Mouse (Mus musculus): ENCODE measurements at regions not wholly inside any gene's neighbourhood (a gene's known extent, or its start where the extent isn't known, plus 50 kb on each side); places are given as distances from the start of the nearest gene placed in this dataset.

DNA sequence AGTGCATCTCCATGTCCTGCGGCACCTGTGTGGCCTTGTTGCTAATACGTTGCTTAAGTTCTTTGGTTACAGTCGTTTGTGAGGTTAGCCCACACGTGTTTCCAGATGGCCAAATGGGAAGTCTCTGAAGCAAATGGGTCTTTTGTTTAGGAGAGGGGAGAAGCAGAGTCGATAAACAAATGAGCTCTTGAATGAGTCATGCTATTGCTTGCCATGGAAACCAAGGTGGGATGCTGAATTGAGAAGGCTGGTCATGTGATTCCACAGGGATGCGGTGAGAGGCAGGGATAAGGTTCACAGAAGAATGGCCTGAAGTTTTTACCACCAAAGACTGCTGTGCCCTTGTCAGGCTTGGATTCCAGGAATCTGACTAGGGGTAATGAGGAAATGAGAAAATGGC, 214.8 kb upstream of the Elac2 start:
- no peak overlapping the region for H3K9ac ChIP-seq
- 21% methylated on average over 6 of the region's 6 CpGs for WGBS
- H3K4me3 ChIP-seq (ENCODE audit: low read depth, low read length), result no peak overlapping the region
- no peaks in the 10 kb centered on the region for H3K9me3 ChIP-seq (ENCODE audit: low read length)
- H3K4me2 ChIP-seq (ENCODE audit: low read depth), result no peak overlapping the region
- no peak for ATAC-seq
- no peaks in the 10 kb centered on the region for H3K27me3 ChIP-seq (ENCODE audit: insufficient read depth, low read length)
- no peaks in the 10 kb centered on the region for H3K36me3 ChIP-seq (ENCODE audit: insufficient read depth)
- 0 out of 2 replicates have a peak, but pooled peaks cover 5% of the 10 kb centered on the region for H3K4me1 ChIP-seq (ENCODE audit: insufficient read depth)
- no peak for DNase-seq
- TF ChIP-seq CTCF (IDR thresholded peaks at IDR 0.05; ENCODE audit: low read depth), result no peak
- no peak overlapping the region for H3K27ac ChIP-seq (ENCODE audit: low read depth, low read length)

DNA sequence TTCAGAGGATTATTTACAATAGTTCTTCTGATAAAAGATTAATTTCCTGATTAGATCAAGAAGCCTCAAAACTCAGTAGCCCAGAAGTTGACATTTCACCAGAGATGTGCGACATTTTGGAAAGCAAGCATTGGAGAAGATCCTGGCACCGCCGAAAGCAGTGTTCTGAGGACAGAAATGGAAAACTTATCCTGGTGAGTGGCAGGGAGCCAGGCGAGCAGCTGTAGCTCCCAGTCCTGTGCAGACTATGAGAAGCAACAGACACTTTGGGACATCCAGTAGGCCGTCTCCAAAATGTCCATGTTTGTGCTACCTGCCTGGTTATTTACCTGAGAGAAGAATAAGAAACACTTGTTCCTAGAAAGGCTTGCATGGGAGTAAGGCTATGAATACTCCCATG, 202.1 kb upstream of the Elac2 start:
- Histone ChIP-seq H3K9ac (no peak overlapping the region), H3K27me3 (ENCODE audit: insufficient read depth, low read length) (no peaks in the 10 kb centered on the region), H3K4me2 (ENCODE audit: low read depth) (no peak overlapping the region), H3K4me3 (ENCODE audit: low read depth, low read length) (no peak overlapping the region), H3K4me1 (ENCODE audit: insufficient read depth) (no peaks in the 10 kb centered on the region), H3K36me3 (ENCODE audit: insufficient read depth) (no peaks in the 10 kb centered on the region), H3K9me3 (ENCODE audit: low read length) (no peaks in the 10 kb centered on the region), H3K27ac (ENCODE audit: low read depth, low read length) (no peak overlapping the region)
- no peak for ATAC-seq
- no peak for DNase-seq
- 78% methylated on average over 5 of the region's 5 CpGs for WGBS
- no peak for TF ChIP-seq CTCF (IDR thresholded peaks at IDR 0.05; ENCODE audit: low read depth)

DNA sequence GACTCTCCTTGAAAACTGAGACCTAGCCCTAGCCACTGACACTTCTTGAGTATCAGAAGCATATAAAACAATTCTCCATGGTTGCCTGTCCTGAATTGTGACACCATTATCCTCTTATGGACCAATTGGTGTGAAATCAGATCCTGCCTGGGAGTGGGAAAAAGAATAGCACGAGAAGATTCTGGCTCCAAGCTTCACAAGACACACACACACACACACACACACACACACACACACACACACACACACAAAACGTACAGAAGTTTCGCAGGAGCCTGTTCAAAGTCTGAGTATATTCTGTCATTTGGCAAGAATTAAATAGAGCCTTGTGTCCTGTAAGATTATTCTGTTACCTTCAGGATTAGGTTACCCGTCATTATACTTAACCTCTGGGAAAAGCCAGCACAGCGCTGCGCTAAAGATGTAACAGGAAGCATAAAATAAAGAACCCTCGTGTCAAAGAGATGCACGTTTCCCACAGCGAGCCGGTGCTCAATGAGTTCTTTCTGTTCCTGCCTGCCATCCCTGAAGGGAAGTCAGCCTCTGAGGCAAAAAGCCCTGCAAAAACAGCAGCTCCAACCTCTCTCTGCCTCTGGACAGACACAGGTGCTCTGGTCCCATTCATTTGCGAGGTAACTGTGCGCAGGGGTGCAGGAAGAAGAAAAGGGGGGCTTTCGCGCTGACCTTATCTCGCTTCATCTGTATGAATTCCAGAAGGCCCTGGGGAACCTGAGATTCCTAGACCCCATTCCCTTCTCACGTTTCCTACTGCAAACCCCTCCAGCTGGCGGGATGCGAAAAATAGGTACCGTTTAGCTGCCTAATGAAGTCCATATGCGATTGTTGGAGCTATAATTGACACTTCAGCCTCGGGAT, 178.4 kb upstream of the Elac2 start:
- no peak for TF ChIP-seq CTCF (IDR thresholded peaks at IDR 0.05; ENCODE audit: low read depth)
- ATAC-seq (no peak), DNase-seq (no peak)
- H3K27ac ChIP-seq (ENCODE audit: low read depth, low read length), result no peak overlapping the region
- H3K27me3 ChIP-seq (ENCODE audit: insufficient read depth, low read length), result no peaks in the 10 kb centered on the region; the same call in 1 of the 2 replicates
- H3K9ac ChIP-seq, result no peak overlapping the region
- no peaks in the 10 kb centered on the region for H3K36me3 ChIP-seq (ENCODE audit: insufficient read depth)
- no peak overlapping the region for H3K4me3 ChIP-seq (ENCODE audit: low read depth, low read length)
- WGBS, result 55% methylated on average over 21 of the region's 21 CpGs
- no peaks in the 10 kb centered on the region for H3K4me1 ChIP-seq (ENCODE audit: insufficient read depth)
- H3K4me2 ChIP-seq (ENCODE audit: low read depth), result no peak overlapping the region
- no peaks in the 10 kb centered on the region for H3K9me3 ChIP-seq (ENCODE audit: low read length)

DNA sequence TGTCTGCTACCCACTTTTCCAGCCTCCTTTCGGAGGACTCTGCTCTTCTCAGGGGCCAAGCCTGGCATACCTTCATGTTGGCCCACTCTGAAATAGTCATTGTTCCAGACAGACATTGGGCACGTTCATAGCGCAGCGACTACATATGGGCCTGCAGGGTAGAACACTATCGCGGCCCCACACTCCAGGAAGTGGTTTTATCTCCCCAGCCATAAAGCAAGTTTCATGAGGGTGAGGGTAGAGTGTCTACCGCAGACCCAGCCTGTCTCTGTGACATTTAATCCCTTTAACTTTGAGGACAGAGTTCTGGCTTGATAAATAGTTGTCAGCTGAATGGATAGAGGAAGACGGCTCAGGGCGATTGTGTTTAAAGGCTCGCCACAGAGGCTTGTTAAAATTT, 177.5 kb upstream of the Elac2 start:
- no peak overlapping the region for H3K4me2 ChIP-seq (ENCODE audit: low read depth)
- no peaks in the 10 kb centered on the region for H3K4me1 ChIP-seq (ENCODE audit: insufficient read depth)
- H3K4me3 ChIP-seq (ENCODE audit: low read depth, low read length), result no peak overlapping the region
- no peaks in the 10 kb centered on the region for H3K36me3 ChIP-seq (ENCODE audit: insufficient read depth)
- WGBS, result 62% methylated on average over 10 of the region's 10 CpGs
- DNase-seq (no peak), ATAC-seq (no peak)
- H3K27ac ChIP-seq (ENCODE audit: low read depth, low read length), result no peak overlapping the region
- no peak for TF ChIP-seq CTCF (IDR thresholded peaks at IDR 0.05; ENCODE audit: low read depth)
- H3K9me3 ChIP-seq (ENCODE audit: low read length), result no peaks in the 10 kb centered on the region
- no peak overlapping the region for H3K9ac ChIP-seq
- H3K27me3 ChIP-seq (ENCODE audit: insufficient read depth, low read length), result no peaks in the 10 kb centered on the region; the same call in 1 of the 2 replicates

DNA sequence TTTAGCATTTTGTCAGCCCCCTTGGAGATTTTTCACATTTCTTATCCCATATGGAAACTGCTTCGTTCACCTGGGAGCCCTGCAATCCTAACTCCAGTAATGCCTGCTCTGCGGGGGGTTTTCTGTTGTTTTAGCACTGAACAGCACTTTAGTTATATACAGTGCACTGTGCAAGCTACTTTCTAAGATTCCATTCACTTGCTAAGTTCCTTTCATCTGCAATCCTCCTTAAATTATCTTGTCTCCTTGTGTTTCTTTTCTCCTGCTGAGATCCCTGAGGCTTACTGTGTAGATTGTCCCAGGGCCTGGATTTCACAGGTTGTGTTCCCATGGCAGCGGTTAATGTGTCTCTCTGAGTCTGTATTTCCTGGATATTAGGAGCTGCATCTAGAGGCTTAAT, 173.3 kb upstream of the Elac2 start:
- no peaks in the 10 kb centered on the region for H3K36me3 ChIP-seq (ENCODE audit: insufficient read depth)
- H3K9me3 ChIP-seq (ENCODE audit: low read length), result no peaks in the 10 kb centered on the region
- no peaks in the 10 kb centered on the region for H3K4me1 ChIP-seq (ENCODE audit: insufficient read depth)
- no peaks in the 10 kb centered on the region; the same call in 1 of the 2 replicates for H3K27me3 ChIP-seq (ENCODE audit: insufficient read depth, low read length)
- no peak overlapping the region for H3K9ac ChIP-seq
- WGBS, result 75% methylated on average over 3 of the region's 3 CpGs
- DNase-seq (no peak), ATAC-seq (no peak)
- no peak for TF ChIP-seq CTCF (IDR thresholded peaks at IDR 0.05; ENCODE audit: low read depth)
- no peak overlapping the region for H3K4me2 ChIP-seq (ENCODE audit: low read depth)
- no peak overlapping the region for H3K4me3 ChIP-seq (ENCODE audit: low read depth, low read length)
- no peak overlapping the region for H3K27ac ChIP-seq (ENCODE audit: low read depth, low read length)

DNA sequence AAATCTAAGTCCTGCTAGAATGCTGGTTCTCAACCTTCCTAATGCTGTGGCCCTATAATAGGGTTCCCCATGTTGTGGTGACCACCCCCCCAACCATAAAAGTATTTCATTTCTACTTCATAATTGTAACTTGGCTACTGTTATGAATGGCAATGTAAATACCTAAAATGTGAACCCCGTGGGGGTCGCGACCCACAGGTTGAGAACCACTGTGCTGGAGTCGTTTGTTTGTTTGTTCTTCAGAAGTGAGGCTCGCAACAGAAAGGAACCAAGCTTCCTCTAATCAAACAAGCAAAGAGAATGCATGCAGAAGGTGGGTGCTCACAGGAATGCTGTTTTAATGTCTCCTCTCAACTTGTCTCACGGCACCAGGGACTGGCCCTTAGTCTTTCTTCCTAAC, 166.4 kb upstream of the Elac2 start:
- Histone ChIP-seq H3K4me2 (ENCODE audit: low read depth) (no peak overlapping the region), H3K9me3 (ENCODE audit: low read length) (no peaks in the 10 kb centered on the region), H3K36me3 (ENCODE audit: insufficient read depth) (no peaks in the 10 kb centered on the region), H3K27me3 (ENCODE audit: insufficient read depth, low read length) (no peaks in the 10 kb centered on the region), H3K9ac (no peak overlapping the region), H3K4me1 (ENCODE audit: insufficient read depth) (no peaks in the 10 kb centered on the region), H3K4me3 (ENCODE audit: low read depth, low read length) (no peak overlapping the region), H3K27ac (ENCODE audit: low read depth, low read length) (no peak overlapping the region)
- no peak for TF ChIP-seq CTCF (IDR thresholded peaks at IDR 0.05; ENCODE audit: low read depth)
- DNase-seq (no peak), ATAC-seq (no peak)
- 85% methylated on average over 6 of the region's 6 CpGs for WGBS

DNA sequence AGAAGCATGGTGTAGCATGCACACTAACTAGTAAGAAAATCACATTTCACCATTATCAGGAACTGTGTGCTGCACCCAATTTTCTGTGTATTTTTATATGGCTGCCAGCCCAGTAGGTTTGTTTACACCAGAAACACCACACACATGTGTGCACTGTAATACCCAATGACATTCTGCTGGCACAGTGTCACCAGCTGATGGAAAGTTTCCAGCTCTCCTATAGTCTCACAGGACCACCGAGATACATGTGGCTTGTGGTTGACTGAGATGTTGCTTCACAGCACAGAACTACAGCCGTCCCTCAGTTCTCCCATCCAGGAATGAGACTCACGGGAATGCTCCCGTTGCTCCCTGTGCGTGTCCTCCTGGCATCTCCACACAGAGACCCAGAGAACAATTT, 149.4 kb upstream of the Elac2 start:
- ATAC-seq (no peak), DNase-seq (no peak)
- H3K4me1 ChIP-seq (ENCODE audit: insufficient read depth), result no peaks in the 10 kb centered on the region
- no peak overlapping the region for H3K4me2 ChIP-seq (ENCODE audit: low read depth)
- no peaks in the 10 kb centered on the region for H3K27me3 ChIP-seq (ENCODE audit: insufficient read depth, low read length)
- H3K4me3 ChIP-seq (ENCODE audit: low read depth, low read length), result no peak overlapping the region
- 59% methylated on average over 5 of the region's 5 CpGs for WGBS
- no peaks in the 10 kb centered on the region for H3K36me3 ChIP-seq (ENCODE audit: insufficient read depth)
- TF ChIP-seq CTCF (IDR thresholded peaks at IDR 0.05; ENCODE audit: low read depth), result no peak
- H3K27ac ChIP-seq (ENCODE audit: low read depth, low read length), result no peak overlapping the region
- no peaks in the 10 kb centered on the region for H3K9me3 ChIP-seq (ENCODE audit: low read length)
- H3K9ac ChIP-seq, result no peak overlapping the region
